Mouse (Mus musculus) liver, embryonic 14.5 days (tissue): Measurements from ENCODE around the gene Dab2ip.

Experiments
- CTCF ChIP-seq: IDR thresholded peaks from 2 replicates; pipeline ENCODE4 v1.5.1; 2016; ENCODE audit warnings: antibody characterized with exemption, low read depth, control low read depth
- EP300 ChIP-seq: IDR thresholded peaks from 2 replicates; pipeline ENCODE4 v1.6.1; 2016; ENCODE audit warnings: antibody characterized with exemption, low read depth

DNA sequence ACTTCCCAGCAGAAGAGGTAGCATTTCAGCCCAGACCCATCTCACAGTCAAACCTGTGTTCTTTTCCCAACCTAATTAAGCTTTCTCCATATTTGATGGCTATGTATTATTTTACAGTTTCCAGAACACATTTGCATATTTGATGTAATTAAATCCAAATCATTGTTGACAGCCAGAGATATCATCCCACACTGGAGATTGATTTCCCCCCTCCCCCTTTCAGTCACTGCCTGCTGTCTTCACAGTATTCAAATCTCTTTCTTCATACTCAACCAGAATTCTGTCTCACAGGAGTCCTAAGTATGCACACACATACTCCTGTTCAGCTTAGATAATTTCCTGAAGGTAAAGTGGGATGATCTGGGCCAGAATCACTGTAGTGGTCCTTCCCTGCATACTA, 202.8 kb downstream of the Dab2ip start:
- TF ChIP-seq CTCF (no peak), EP300 (no peak)
